Mouse (Mus musculus) heart, postnatal 0 days (tissue): ENCODE measurements around the gene Tmpo.

Experiments
- CTCF ChIP-seq: IDR thresholded peaks from 2 replicates; pipeline ENCODE4 v1.5.1; 2016; ENCODE audit warnings: antibody characterized with exemption, control low read depth, low read depth
- EP300 ChIP-seq: IDR thresholded peaks from 2 replicates; pipeline ENCODE4 v1.6.1; 2016; ENCODE audit warnings: antibody characterized with exemption, low read depth

DNA sequence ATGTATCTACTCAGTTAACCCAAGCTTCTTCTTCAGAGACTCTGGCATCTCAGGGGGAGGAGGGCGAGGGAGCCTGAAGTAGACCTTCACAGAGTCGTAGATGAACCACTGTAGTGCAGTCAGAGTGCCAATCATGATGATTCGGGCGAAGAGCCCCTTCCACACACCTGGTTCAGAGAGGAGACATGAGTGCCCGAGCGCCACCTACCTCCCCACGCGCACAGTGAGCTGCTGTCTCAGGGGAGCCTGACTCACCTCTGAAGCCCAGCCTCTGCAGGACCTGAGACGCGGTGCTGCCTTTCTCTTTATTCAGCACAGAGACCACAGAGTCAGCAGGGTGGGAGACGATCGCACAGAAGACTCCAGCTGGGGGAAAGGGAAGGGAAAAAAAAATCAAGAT lies 64.2 kb downstream of the Tmpo start:
- no peak for TF ChIP-seq CTCF
- TF ChIP-seq EP300: no peak
